Mouse (Mus musculus) spleen, adult 2 months (tissue): ENCODE data around the gene Cox6b2. TPM values are rescaled to one million over a fixed set of nuclear protein-coding genes. Genes with fewer than 3 reads are reported as not detected.

Experiments
- DNase-seq, 2 experiments: peaks; one replicate each; pipeline versions ENCODE4 v3.0.0 to v3.0.0-alpha.2; 2012 to 2021; ENCODE audit warnings: low spot score in 2 of 2, low read depth in 1 of 2
- H3K27ac ChIP-seq: fragments of 200-500 bp; 2 replicates; pipeline ENCODE4 v1.5.1; 2012; ENCODE audit warnings: low read length, inconsistent platforms; ENCODE audit not compliant: insufficient read depth
- H3K27me3 ChIP-seq: fragments of 200-500 bp; 2 replicates; pipeline ENCODE4 v1.6.1; 2012; ENCODE audit warnings: mild to moderate bottlenecking, moderate library complexity, low read length, inconsistent platforms; ENCODE audit not compliant: control insufficient read depth, insufficient read depth
- H3K36me3 ChIP-seq: fragments of 200-500 bp; 2 replicates; pipeline ENCODE4 v1.6.1; 2012; ENCODE audit warnings: mild to moderate bottlenecking, low read length, inconsistent platforms; ENCODE audit not compliant: control insufficient read depth, insufficient read depth
- H3K4me1 ChIP-seq: fragments of 200-500 bp; 2 replicates; pipeline ENCODE4 v1.6.1; 2011; ENCODE audit warnings: inconsistent platforms; ENCODE audit not compliant: control insufficient read depth, insufficient read depth, insufficient read length
- H3K4me3 ChIP-seq: fragments of 200-500 bp; 2 replicates; pipeline ENCODE4 v1.5.1; 2011; ENCODE audit warnings: mild to moderate bottlenecking, inconsistent platforms; ENCODE audit not compliant: insufficient read depth, insufficient read length; ENCODE audit errors: extremely low read depth
- CTCF ChIP-seq: fragments of 200-500 bp; IDR thresholded peaks from 2 replicates; pipeline ENCODE4 v1.5.1; 2011; ENCODE audit warnings: mild to moderate bottlenecking, inconsistent platforms; ENCODE audit not compliant: insufficient read depth, insufficient read length, insufficient replicate concordance; ENCODE audit errors: extremely low read depth
- POLR2A ChIP-seq: fragments of 200-500 bp; IDR thresholded peaks from 2 replicates; pipeline ENCODE4 v1.6.1; 2011; ENCODE audit warnings: low read depth, low read length, inconsistent platforms
- WGBS: fragments of 180-500 bp; shearing (Covaris S2); methylation state at CpG from one replicate; pipeline ENCODE4 v1.1.7; 2018; 5-methylcytosine and 5-hydroxymethylcytosine counted together
- polyA plus RNA-seq: library from polyadenylated mRNA; depleted of rRNA; stranded (reverse); fragments of >200 nt; gene quantifications from 2 replicates; pipeline ENCODE4 v1.2.3, GENCODE M21; 2012; rRNA removed

Cox6b2 gene
- polyA plus RNA-seq, 1 experiment, result 14.5 TPM

- 46% methylated on average over 12 of the region's 12 CpGs for WGBS
- no peak for TF ChIP-seq CTCF
- TF ChIP-seq POLR2A, result no peak
- Histone ChIP-seq H3K4me3 (peak overlapping the region; percentile 49; the same call in 1 of the 2 replicates), H3K27me3 (no peaks in the 10 kb centered on the region), H3K27ac (peak overlapping the region; percentile 37; the same call in 1 of the 2 replicates), H3K36me3 (no peaks in the 10 kb centered on the region; the same call in 1 of the 2 replicates), H3K4me1 (peaks cover 5% of the 10 kb centered on the region; the same call in 1 of the 2 replicates)
- DNase-seq, result peak in 1 of 2 experiments; percentile 42
Measured at GRCm38 (mm10) chr7:4723508-4723907, 29.4 kb downstream of the Cox6b2 start.

- no peak overlapping the region for H3K27ac ChIP-seq
- H3K27me3 ChIP-seq, result no peaks in the 10 kb centered on the region
Measured at GRCm38 (mm10) chr7:4719276-4719675, 33.6 kb downstream of the Cox6b2 start.

GRCm38 (mm10) chr7:4716955-4717354 lies 35.9 kb downstream of the Cox6b2 start:
- WGBS, result 68% methylated on average over 6 of the region's 6 CpGs
- no peak for DNase-seq
- TF ChIP-seq POLR2A (no peak), CTCF (no peak)
- Histone ChIP-seq H3K27me3 (no peaks in the 10 kb centered on the region), H3K4me3 (no peak overlapping the region), H3K36me3 (no peaks in the 10 kb centered on the region; the same call in 1 of the 2 replicates), H3K4me1 (no peaks in the 10 kb centered on the region), H3K27ac (no peak overlapping the region)

More at GRCm38 (mm10) chr7:4719276-4719675, 33.6 kb downstream of the Cox6b2 start:
- H3K36me3 ChIP-seq, result no peaks in the 10 kb centered on the region; the same call in 1 of the 2 replicates
- TF ChIP-seq POLR2A (no peak), CTCF (no peak)
- no peak overlapping the region for H3K4me3 ChIP-seq
- 94% methylated on average over 3 of the region's 3 CpGs for WGBS
- DNase-seq, result no peak
- no peaks in the 10 kb centered on the region for H3K4me1 ChIP-seq

- TF ChIP-seq CTCF (no peak), POLR2A (no peak)
- no peak overlapping the region for H3K4me3 ChIP-seq
- WGBS, result 74% methylated on average over 3 of the region's 3 CpGs
- no peak for DNase-seq
- no peaks in the 10 kb centered on the region for H3K36me3 ChIP-seq
- H3K27ac ChIP-seq, result no peak overlapping the region
- no peaks in the 10 kb centered on the region for H3K27me3 ChIP-seq
- H3K4me1 ChIP-seq, result no peaks in the 10 kb centered on the region
Measured at GRCm38 (mm10) chr7:4712594-4712993, 40.3 kb downstream of the Cox6b2 start.

- no peaks in the 10 kb centered on the region for H3K27me3 ChIP-seq
- 38% methylated on average over 18 of the region's 18 CpGs for WGBS
- no peaks in the 10 kb centered on the region for H3K36me3 ChIP-seq
- no peak overlapping the region for H3K27ac ChIP-seq
- H3K4me3 ChIP-seq, result no peak overlapping the region
- TF ChIP-seq POLR2A (no peak), CTCF (peak; percentile 36; the same call in 1 of the 2 replicates)
- no peaks in the 10 kb centered on the region for H3K4me1 ChIP-seq
- peak in 1 of 2 experiments; percentile 15 for DNase-seq
Measured at GRCm38 (mm10) chr7:4705098-4705497, 47.8 kb downstream of the Cox6b2 start.

- no peak overlapping the region for H3K27ac ChIP-seq
- H3K27me3 ChIP-seq, result no peaks in the 10 kb centered on the region
- no peak overlapping the region for H3K4me3 ChIP-seq
- DNase-seq, result no peak
- 90% methylated on average over 7 of the region's 7 CpGs for WGBS
- H3K4me1 ChIP-seq, result no peaks in the 10 kb centered on the region
- TF ChIP-seq CTCF (no peak), POLR2A (no peak)
- H3K36me3 ChIP-seq, result no peaks in the 10 kb centered on the region
Measured at GRCm38 (mm10) chr7:4703195-4703594, 49.7 kb downstream of the Cox6b2 start.

GRCm38 (mm10) chr7:4702334-4702733 lies 50.6 kb downstream of the Cox6b2 start:
- no peak for DNase-seq
- TF ChIP-seq POLR2A (no peak), CTCF (no peak)
- H3K36me3 ChIP-seq, result no peaks in the 10 kb centered on the region
- no peak overlapping the region for H3K27ac ChIP-seq
- WGBS, result 89% methylated on average over 8 of the region's 8 CpGs
- no peaks in the 10 kb centered on the region for H3K4me1 ChIP-seq
- H3K27me3 ChIP-seq, result no peaks in the 10 kb centered on the region
- H3K4me3 ChIP-seq, result no peak overlapping the region

Other genes starting within 250 kb of the Cox6b2 start
- 0.34 and 0.53 TPM in 2 replicates for gene Tnnt1, start 236.7 kb downstream of the Cox6b2 start, polyA plus RNA-seq
- 5.3 and 5.5 TPM in 2 replicates for gene Tnni3, start 228.9 kb downstream of the Cox6b2 start, polyA plus RNA-seq
- 9.6 and 10.4 TPM in 2 replicates for gene Dnaaf3, start 220.6 kb downstream of the Cox6b2 start, polyA plus RNA-seq
- 0.21 and 0.34 TPM in 2 replicates for gene Syt5, start 205.6 kb downstream of the Cox6b2 start, polyA plus RNA-seq
- 0.07 and 0.11 TPM in 2 replicates for gene Ptprh, start 149.1 kb downstream of the Cox6b2 start, polyA plus RNA-seq
- 31.9 and 32.7 TPM in 2 replicates for gene Tmem86b, start 121.7 kb downstream of the Cox6b2 start, polyA plus RNA-seq
- 136 and 159 TPM in 2 replicates for gene Ppp6r1, start 94.1 kb downstream of the Cox6b2 start, polyA plus RNA-seq
- gene Hspbp1, start 68.0 kb downstream of the Cox6b2 start, polyA plus RNA-seq, result 32.2 and 37.3 TPM in 2 replicates
- gene Brsk1, start 62.5 kb downstream of the Cox6b2 start, polyA plus RNA-seq, result 0.84 and 1.3 TPM in 2 replicates
- 3.8 and 3.9 TPM in 2 replicates for gene Tmem150b, start 27.8 kb downstream of the Cox6b2 start, polyA plus RNA-seq
- 105 and 138 TPM in 2 replicates for gene Kmt5c, start 13.0 kb downstream of the Cox6b2 start, polyA plus RNA-seq
- gene Fam71e2, start 18.2 kb upstream of the Cox6b2 start, polyA plus RNA-seq, result not detected in 2 replicates
- 0.09 and 0.23 TPM in 2 replicates for gene Il11, start 29.8 kb upstream of the Cox6b2 start, polyA plus RNA-seq
- not detected in 2 replicates for gene Tmem190, start 29.8 kb upstream of the Cox6b2 start, polyA plus RNA-seq
- gene Tmem238, start 36.6 kb upstream of the Cox6b2 start, polyA plus RNA-seq, result 17.5 and 34.9 TPM in 2 replicates
- 316 and 418 TPM in 2 replicates for gene Rpl28, start 39.8 kb upstream of the Cox6b2 start, polyA plus RNA-seq
- 167 and 175 TPM in 2 replicates for gene Ube2s, start 59.5 kb upstream of the Cox6b2 start, polyA plus RNA-seq
- 0.16 and 0.23 TPM in 2 replicates for gene Shisa7, start 91.6 kb upstream of the Cox6b2 start, polyA plus RNA-seq
- 7.2 and 12.1 TPM in 2 replicates for gene Isoc2b, start 117.2 kb upstream of the Cox6b2 start, polyA plus RNA-seq
- 14.5 and 15.3 TPM in 2 replicates for gene Isoc2a, start 124.1 kb upstream of the Cox6b2 start, polyA plus RNA-seq
- 0.08 TPM in 1 of 2 replicates, not detected in the other for gene Gm36210, start 153.4 kb upstream of the Cox6b2 start, polyA plus RNA-seq
- 19.2 and 26.9 TPM in 2 replicates for gene Zfp628, start 162.1 kb upstream of the Cox6b2 start, polyA plus RNA-seq
- gene Nat14, start 168.9 kb upstream of the Cox6b2 start, polyA plus RNA-seq, result 2.8 and 3.2 TPM in 2 replicates
- gene Ssc5d, start 172.7 kb upstream of the Cox6b2 start, polyA plus RNA-seq, result 1.7 and 1.8 TPM in 2 replicates
- 1.9 TPM in 2 replicates for gene Sbk2, start 211.3 kb upstream of the Cox6b2 start, polyA plus RNA-seq
- gene Sbk3, start 218.1 kb upstream of the Cox6b2 start, polyA plus RNA-seq, result 0.05 and 0.06 TPM in 2 replicates
- gene Zfp579, start 243.1 kb upstream of the Cox6b2 start, polyA plus RNA-seq, result 30.2 and 39.9 TPM in 2 replicates